Comparison of ENCODE assay signal across 7 mouse cellular contexts in the genomic region with DNA sequence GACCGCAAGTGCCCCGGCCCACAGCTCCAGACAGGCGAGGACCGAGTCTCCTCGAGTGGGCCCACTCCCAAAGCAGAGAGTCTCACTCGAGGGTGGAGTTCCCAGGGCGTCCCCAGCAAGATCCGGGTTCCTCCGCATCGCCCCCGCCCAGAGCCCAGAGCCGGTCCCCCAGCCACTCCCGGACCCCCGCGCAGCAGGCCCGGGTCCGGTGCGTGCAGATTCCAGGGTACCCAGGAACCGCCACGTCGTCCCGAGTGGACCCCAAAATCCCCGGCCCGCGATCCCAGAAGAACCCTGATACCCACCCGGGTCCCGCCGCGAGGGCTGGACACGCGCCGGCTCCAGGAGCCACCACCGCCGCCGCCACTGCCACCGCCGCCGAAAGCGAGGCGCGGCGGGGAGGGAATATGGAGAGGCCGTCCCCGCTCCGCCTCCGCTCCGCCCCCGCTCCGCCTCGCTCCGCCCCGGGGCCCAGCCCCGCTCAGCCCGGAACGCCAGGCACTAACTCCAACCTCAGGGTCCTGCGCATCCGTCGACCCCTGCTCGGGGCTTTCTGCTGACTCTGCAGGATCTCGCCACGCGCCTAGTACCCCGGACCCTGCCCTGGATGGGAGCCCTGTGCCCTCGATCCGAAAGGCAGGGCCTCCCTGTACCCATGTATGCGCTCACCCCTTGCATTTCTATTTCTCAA. TPM values are rescaled to one million over a fixed set of nuclear protein-coding genes. Genes with fewer than 3 reads are reported as not detected.
DNase-seq lines count a peak whose midpoint lies in the region; ATAC-seq and TF ChIP-seq lines count a peak whose summit lies in the region.

TSS of gene Tbc1d16 (minus strand) at position 409 of the 691 bp plus-strand sequence.
TSS of gene Ccdc40 (plus strand) at position 482 of the 691 bp plus-strand sequence.

- peak; percentile 68 for DNase-seq in R1 (ENCODE audit: low read depth, low spot score)
- peak; percentile 63 for DNase-seq in cerebellum, adult 11 months
- DNase-seq in forebrain, postnatal 0 days: peak; percentile 84
- DNase-seq in left cerebral cortex, postnatal 25 days (ENCODE audit: low spot score in 2 of 2): peak; percentile 34 to 68
- peak; percentile 71 for DNase-seq in right cerebral cortex, postnatal 4 days

- peak within 1 kb of the TSS; percentile 97 for H3K4me2 ChIP-seq in forebrain, postnatal 0 days (ENCODE audit: low read depth)
- H3K4me2 ChIP-seq in hindbrain, embryonic 13.5 days: peak within 1 kb of the TSS; percentile 99

- no peaks in the 10 kb centered on the region for H3K36me3 ChIP-seq in forebrain, postnatal 0 days (ENCODE audit: insufficient read depth)
- peaks cover 11% of the 10 kb centered on the region for H3K36me3 ChIP-seq in hindbrain, embryonic 13.5 days
- H3K36me3 ChIP-seq in megakaryocyte, embryonic 14.5 days (replicated peaks; ENCODE audit: low read length): no peaks in the 10 kb centered on the region

- H3K9me3 ChIP-seq in forebrain, postnatal 0 days (ENCODE audit: low read length): no peaks in the 10 kb centered on the region
- H3K9me3 ChIP-seq in hindbrain, embryonic 13.5 days: no peaks in the 10 kb centered on the region
- H3K9me3 ChIP-seq in megakaryocyte, embryonic 14.5 days: no peaks in the 10 kb centered on the region

- 2% methylated on average over 50 of the region's 66 CpGs for WGBS in forebrain, postnatal 0 days
- WGBS in hindbrain, embryonic 13.5 days: under 1% methylated on average over 55 of the region's 66 CpGs

- H3K27me3 ChIP-seq in forebrain, postnatal 0 days (ENCODE audit: insufficient read depth, low read length): no peaks in the 10 kb centered on the region
- no peaks in the 10 kb centered on the region for H3K27me3 ChIP-seq in hindbrain, embryonic 13.5 days
- H3K27me3 ChIP-seq in megakaryocyte, embryonic 14.5 days (replicated peaks): peaks cover 92% of the 10 kb centered on the region

- H3K9ac ChIP-seq in forebrain, postnatal 0 days: peak within 1 kb of the TSS; percentile 77
- H3K9ac ChIP-seq in hindbrain, embryonic 13.5 days: peak within 1 kb of the TSS; percentile 93

- peaks cover 32% of the 10 kb centered on the region for H3K4me1 ChIP-seq in forebrain, postnatal 0 days (ENCODE audit: insufficient read depth)
- peaks cover 76% of the 10 kb centered on the region for H3K4me1 ChIP-seq in hindbrain, embryonic 13.5 days (replicated peaks)
- H3K4me1 ChIP-seq in megakaryocyte, embryonic 14.5 days: peaks cover 22% of the 10 kb centered on the region

- peak; percentile 91 for ATAC-seq in forebrain, postnatal 0 days
- ATAC-seq in hindbrain, embryonic 13.5 days (ENCODE audit: low FRiP score): peak; percentile 88

- intact Hi-C loops in left cerebral cortex, postnatal 25 days (cut with DNase I): no loop called here

- no peak for TF ChIP-seq CTCF in forebrain, postnatal 0 days (IDR thresholded peaks at IDR 0.05; ENCODE audit: low read depth)

- H3K4me3 ChIP-seq in forebrain, postnatal 0 days (ENCODE audit: low read depth, low read length): peak within 1 kb of the TSS; percentile 73
- peak within 1 kb of the TSS; percentile 80 for H3K4me3 ChIP-seq in hindbrain, embryonic 13.5 days
- peak within 1 kb of the TSS; percentile 92 for H3K4me3 ChIP-seq in megakaryocyte, embryonic 14.5 days (replicated peaks)

- peak within 1 kb of the TSS; percentile 64 for H3K27ac ChIP-seq in forebrain, postnatal 0 days (ENCODE audit: low read depth, low read length)
- peak within 1 kb of the TSS; percentile 92 for H3K27ac ChIP-seq in hindbrain, embryonic 13.5 days

RNA-seq across cellular contexts. Expression of gene Tbc1d16, which starts in this region (rescaled TPM):
- total RNA-seq in forebrain, postnatal 0 days (2014; rRNA removed): 133 and 153 TPM in 2 replicates
- 41.2 and 60.4 TPM in 2 replicates for polyA plus RNA-seq in forebrain, postnatal 0 days (2015; fragmentation: Nextera tagmentation; extraction: Ambion mirVana)
- 57.4 and 61.1 TPM in 2 replicates for polyA plus RNA-seq in hindbrain, embryonic 13.5 days (2015; fragmentation: Nextera tagmentation; extraction: Ambion mirVana)
- 10 to 100 TPM; 32.1 to 40.9 TPM for total RNA-seq in left cerebral cortex, postnatal 25 days (2021)
- polyA plus RNA-seq in megakaryocyte, embryonic 14.5 days (2012; ENCODE audit: insufficient read depth, low replicate concordance): 0.85 TPM in 1 of 2 replicates, not detected in the other

RNA-seq across cellular contexts. Expression of gene Ccdc40, which starts in this region (rescaled TPM):
- total RNA-seq in forebrain, postnatal 0 days (2014; rRNA removed): 10.5 and 14.6 TPM in 2 replicates
- polyA plus RNA-seq in forebrain, postnatal 0 days (2015; fragmentation: Nextera tagmentation; extraction: Ambion mirVana): 7.2 and 11.8 TPM in 2 replicates
- 14.6 and 18.0 TPM in 2 replicates for polyA plus RNA-seq in hindbrain, embryonic 13.5 days (2015; fragmentation: Nextera tagmentation; extraction: Ambion mirVana)
- total RNA-seq in left cerebral cortex, postnatal 25 days (2021): 1 to 10 TPM in 1 of 2 experiments, under 1 TPM in 1; 0.98 to 1.4 TPM
- polyA plus RNA-seq in megakaryocyte, embryonic 14.5 days (2012; ENCODE audit: insufficient read depth, low replicate concordance): 1.7 and 4.3 TPM in 2 replicates

Comparison
In these comparisons a context has a peak if more than half of its experiments do, and no peak if none do; other contexts are left out.
1. Peak in every context shown above with its lines: DNase-seq, ATAC-seq, H3K4me3 ChIP-seq and H3K27ac ChIP-seq.
2. RNA of gene Tbc1d16 (polyA plus RNA-seq): 41.2 to 60.4 TPM in forebrain, postnatal 0 days and 57.4 to 61.1 TPM in hindbrain, embryonic 13.5 days; 0.85 TPM in megakaryocyte, embryonic 14.5 days; every median in the first group is over 10 times any median in the second.